Mouse (Mus musculus) cortical plate, adult 2 months (tissue): ENCODE data around the gene Mrpl20. TPM values are rescaled to one million over a fixed set of nuclear protein-coding genes. Genes with fewer than 3 reads are reported as not detected.

Source experiments
- H3K27ac ChIP-seq: fragments of 200-500 bp; 2 replicates; pipeline ENCODE4 v1.5.1; 2012; ENCODE audit warnings: low read length, control low read depth, inconsistent platforms; ENCODE audit not compliant: insufficient read depth
- H3K4me1 ChIP-seq: fragments of 200-500 bp; 2 replicates; pipeline ENCODE4 v1.6.1; 2011; ENCODE audit warnings: low read length; ENCODE audit not compliant: control insufficient read depth, insufficient read depth
- H3K4me3 ChIP-seq: fragments of 200-500 bp; 2 replicates; pipeline ENCODE4 v1.5.1; 2011; ENCODE audit warnings: mild to moderate bottlenecking, low read length, control low read depth; ENCODE audit not compliant: insufficient read depth
- CTCF ChIP-seq: fragments of 200-500 bp; IDR thresholded peaks from 2 replicates; pipeline ENCODE4 v1.5.1; 2011; ENCODE audit warnings: mild to moderate bottlenecking, control low read depth, low read length; ENCODE audit not compliant: insufficient read depth; ENCODE audit errors: extremely low read depth
- POLR2A ChIP-seq: fragments of 200-500 bp; IDR thresholded peaks from 2 replicates; pipeline ENCODE4 v1.6.1; 2011; ENCODE audit warnings: mild to moderate bottlenecking, low read length, control low read depth; ENCODE audit not compliant: insufficient read depth; ENCODE audit errors: extremely low read depth
- polyA plus RNA-seq: library from polyadenylated mRNA; depleted of rRNA; stranded (reverse); fragments of >200 nt; gene quantifications from 2 replicates; pipeline ENCODE4 v1.2.3, GENCODE M21; 2012; rRNA removed

Mrpl20 gene
- polyA plus RNA-seq, 1 experiment, result 110 TPM

- H3K4me1 ChIP-seq, result peaks cover under 1% of the 10 kb centered on the region; the same call in 1 of the 2 replicates
- H3K27ac ChIP-seq, result no peak overlapping the region
- H3K4me3 ChIP-seq, result no peak overlapping the region
- no peak for TF ChIP-seq CTCF
- no peak for TF ChIP-seq POLR2A
Observed at GRCm38 (mm10) chr4:155856881-155857280, 54.2 kb downstream of the Mrpl20 start.

- H3K27ac ChIP-seq, result no peak overlapping the region
- TF ChIP-seq POLR2A (no peak), CTCF (no peak)
- H3K4me1 ChIP-seq, result no peaks in the 10 kb centered on the region
- no peak overlapping the region for H3K4me3 ChIP-seq
Observed at GRCm38 (mm10) chr4:155859318-155859717, 56.6 kb downstream of the Mrpl20 start.

Other genes starting within 250 kb of the Mrpl20 start
- 66.9 and 70.1 TPM in 2 replicates for gene Nadk, start 240.5 kb upstream of the Mrpl20 start, polyA plus RNA-seq
- gene Slc35e2, start 201.5 kb upstream of the Mrpl20 start, polyA plus RNA-seq, result 16.8 and 18.1 TPM in 2 replicates
- gene Cdk11b, start 178.0 kb upstream of the Mrpl20 start, polyA plus RNA-seq, result 48.0 and 48.2 TPM in 2 replicates
- gene Gm10563, start 157.5 kb upstream of the Mrpl20 start, polyA plus RNA-seq, result not detected in 2 replicates
- 5.9 and 6.0 TPM in 2 replicates for gene Mmp23, start 149.5 kb upstream of the Mrpl20 start, polyA plus RNA-seq
- 153 and 169 TPM in 2 replicates for gene Mib2, start 133.7 kb upstream of the Mrpl20 start, polyA plus RNA-seq
- gene Fndc10, start 108.5 kb upstream of the Mrpl20 start, polyA plus RNA-seq, result 42.8 and 45.8 TPM in 2 replicates
- gene Ssu72, start 98.1 kb upstream of the Mrpl20 start, polyA plus RNA-seq, result 131 and 138 TPM in 2 replicates
- gene Tmem240, start 68.1 kb upstream of the Mrpl20 start, polyA plus RNA-seq, result 68.5 and 70.6 TPM in 2 replicates
- 84.4 and 93.0 TPM in 2 replicates for gene Atad3a, start 41.8 kb upstream of the Mrpl20 start, polyA plus RNA-seq
- gene Vwa1, start 28.2 kb upstream of the Mrpl20 start, polyA plus RNA-seq, result 29.8 and 32.1 TPM in 2 replicates
- gene Tmem88b, start 17.0 kb upstream of the Mrpl20 start, polyA plus RNA-seq, result 39.2 and 50.5 TPM in 2 replicates
- not detected in 2 replicates for gene Ankrd65, start 12.4 kb upstream of the Mrpl20 start, polyA plus RNA-seq
- 112 and 121 TPM in 2 replicates for gene Ccnl2, start 9.6 kb downstream of the Mrpl20 start, polyA plus RNA-seq
- gene Aurkaip1, start 28.4 kb downstream of the Mrpl20 start, polyA plus RNA-seq, result 128 and 131 TPM in 2 replicates
- 14.9 and 15.7 TPM in 2 replicates for gene Mxra8, start 36.8 kb downstream of the Mrpl20 start, polyA plus RNA-seq
- 133 and 145 TPM in 2 replicates for gene Dvl1, start 44.5 kb downstream of the Mrpl20 start, polyA plus RNA-seq
- 0.17 and 0.23 TPM in 2 replicates for gene Tas1r3, start 60.5 kb downstream of the Mrpl20 start, polyA plus RNA-seq
- gene Cptp, start 66.6 kb downstream of the Mrpl20 start, polyA plus RNA-seq, result 19.7 and 21.9 TPM in 2 replicates
- 39.4 and 42.5 TPM in 2 replicates for gene Ints11, start 66.7 kb downstream of the Mrpl20 start, polyA plus RNA-seq
- 90.6 and 94.2 TPM in 2 replicates for gene Pusl1, start 88.9 kb downstream of the Mrpl20 start, polyA plus RNA-seq
- gene Acap3, start 88.9 kb downstream of the Mrpl20 start, polyA plus RNA-seq, result 136 and 142 TPM in 2 replicates
- 72.6 and 75.2 TPM in 2 replicates for gene Ube2j2, start 141.0 kb downstream of the Mrpl20 start, polyA plus RNA-seq
- gene C1qtnf12, start 159.4 kb downstream of the Mrpl20 start, polyA plus RNA-seq, result 19.3 and 22.2 TPM in 2 replicates
- 8.9 and 11.0 TPM in 2 replicates for gene B3galt6, start 189.8 kb downstream of the Mrpl20 start, polyA plus RNA-seq
- gene Sdf4, start 190.0 kb downstream of the Mrpl20 start, polyA plus RNA-seq, result 122 and 126 TPM in 2 replicates
- 3.4 and 4.0 TPM in 2 replicates for gene Tnfrsf4, start 211.0 kb downstream of the Mrpl20 start, polyA plus RNA-seq
- gene Tnfrsf18, start 223.3 kb downstream of the Mrpl20 start, polyA plus RNA-seq, result 0.17 and 0.34 TPM in 2 replicates